Mouse (Mus musculus) ES-E14 (cell line): ENCODE data around the gene Gm10251. TPM values are rescaled to one million over a fixed set of nuclear protein-coding genes. Genes with fewer than 3 reads are reported as not detected.

Experiments used
- total RNA-seq: library from RNA; depleted of rRNA; stranded (reverse); fragments of 300-350 nt; gene quantifications from 2 replicates; pipeline ENCODE4 v1.2.3, GENCODE M21; 2012; rRNA removed

Gene Gm10251
- total RNA-seq, 1 experiment = not detected

Other genes starting within 250 kb of the Gm10251 start
- gene Gm3594, start 239.6 kb downstream of the Gm10251 start, total RNA-seq = not detected in 2 replicates
- not detected in 2 replicates for gene Gm8356, start 146.9 kb downstream of the Gm10251 start, total RNA-seq
- gene Gm3629, start 93.6 kb downstream of the Gm10251 start, total RNA-seq = 0.40 and 0.85 TPM in 2 replicates
- not detected in 2 replicates for gene Gm3460, start 61.8 kb downstream of the Gm10251 start, total RNA-seq
- not detected in 2 replicates for gene Gm8050, start 36.1 kb upstream of the Gm10251 start, total RNA-seq
- 5.4 and 7.1 TPM in 2 replicates for gene Gm3636, start 58.2 kb upstream of the Gm10251 start, total RNA-seq
- not detected in 2 replicates for gene Gm8362, start 90.2 kb upstream of the Gm10251 start, total RNA-seq
- not detected in 2 replicates for gene Gm3642, start 156.1 kb upstream of the Gm10251 start, total RNA-seq
- gene Gm3667, start 205.8 kb upstream of the Gm10251 start, total RNA-seq = 0.94 and 1.7 TPM in 2 replicates